Mouse (Mus musculus) 3134 (cell line): ENCODE results near the gene Rac1.

ENCODE experiments used
- DNase-seq: peaks from one replicate; pipeline ENCODE4 v3.0.0-alpha.2; 2011; ENCODE audit warnings: low spot score; ENCODE audit not compliant: insufficient read length; ENCODE audit errors: extremely low read depth

Gene Rac1

GRCm38 (mm10) chr5:143497451-143497850 lies 30.4 kb downstream of the Rac1 start:
- no peak for DNase-seq

- no peak for DNase-seq
These were observed 32.1 kb downstream of the Rac1 start for GRCm38 (mm10) chr5:143495708-143496107.

- no peak for DNase-seq
These were observed 34.7 kb downstream of the Rac1 start for GRCm38 (mm10) chr5:143493163-143493562.

GRCm38 (mm10) chr5:143491736-143492135 lies 36.1 kb downstream of the Rac1 start:
- no peak for DNase-seq

GRCm38 (mm10) chr5:143489749-143490342 lies 38.0 kb downstream of the Rac1 start:
- DNase-seq: no peak

GRCm38 (mm10) chr5:143487998-143488397 lies 39.8 kb downstream of the Rac1 start:
- no peak for DNase-seq

- no peak for DNase-seq
These were observed 40.6 kb downstream of the Rac1 start for GRCm38 (mm10) chr5:143487193-143487592.

- DNase-seq: no peak
These were observed 42.9 kb downstream of the Rac1 start for GRCm38 (mm10) chr5:143484955-143485354.

- no peak for DNase-seq
These were observed 49.9 kb downstream of the Rac1 start for GRCm38 (mm10) chr5:143477901-143478300.

- no peak for DNase-seq
These were observed 51.8 kb downstream of the Rac1 start for GRCm38 (mm10) chr5:143476013-143476412.

GRCm38 (mm10) chr5:143475153-143475844 lies 52.5 kb downstream of the Rac1 start:
- peak; percentile 79 for DNase-seq

- no peak for DNase-seq
These were observed 55.8 kb downstream of the Rac1 start for GRCm38 (mm10) chr5:143471953-143472618.

- no peak for DNase-seq
These were observed 56.7 kb downstream of the Rac1 start for GRCm38 (mm10) chr5:143471165-143471546.

- DNase-seq: no peak
These were observed 57.2 kb downstream of the Rac1 start for GRCm38 (mm10) chr5:143470421-143471164.

GRCm38 (mm10) chr5:143469628-143470027 lies 58.2 kb downstream of the Rac1 start:
- DNase-seq: no peak

- no peak for DNase-seq
These were observed 59.9 kb downstream of the Rac1 start for GRCm38 (mm10) chr5:143467931-143468330.

GRCm38 (mm10) chr5:143466891-143467669 lies 60.8 kb downstream of the Rac1 start:
- DNase-seq: no peak

GRCm38 (mm10) chr5:143465156-143466085 lies 62.4 kb downstream of the Rac1 start:
- no peak for DNase-seq

- no peak for DNase-seq
These were observed 63.1 kb downstream of the Rac1 start for GRCm38 (mm10) chr5:143464757-143465118.
